Mouse (Mus musculus) heart, adult 10 weeks (tissue): Measurements from ENCODE around the gene Dbt. TPM values are rescaled to one million over a fixed set of nuclear protein-coding genes. Genes with fewer than 3 reads are reported as not detected.

Experiments
- polyA plus RNA-seq: library from polyadenylated mRNA; stranded (reverse); fragments of 350-450 nt; fragmentation: Illumina TruSeq; extraction: RNeasy Lipid Tissue Mini Kit (QIAGEN cat#74804); gene quantifications from one replicate; pipeline ENCODE4 v1.2.3, GENCODE M21; 2014; ENCODE audit warnings: low read depth, low replicate concordance

Dbt gene
- 66.1 TPM for polyA plus RNA-seq

GRCm38 (mm10) chr3:116512904-116513716 is at the start of gene Dbt:
Gene Dbt (plus strand): TSS chr3:116513070.

GRCm38 (mm10) chr3:116507772-116508351 is 5.0 kb upstream of the Dbt start, which contains the start of gene Rtca:
Gene Rtca (minus strand): TSS chr3:116508208.

GRCm38 (mm10) chr3:116562408-116563094 is 49.7 kb downstream of the Dbt start, which contains the start of gene Lrrc39:
Gene Lrrc39 (plus strand): TSS chr3:116562973.

DNA sequence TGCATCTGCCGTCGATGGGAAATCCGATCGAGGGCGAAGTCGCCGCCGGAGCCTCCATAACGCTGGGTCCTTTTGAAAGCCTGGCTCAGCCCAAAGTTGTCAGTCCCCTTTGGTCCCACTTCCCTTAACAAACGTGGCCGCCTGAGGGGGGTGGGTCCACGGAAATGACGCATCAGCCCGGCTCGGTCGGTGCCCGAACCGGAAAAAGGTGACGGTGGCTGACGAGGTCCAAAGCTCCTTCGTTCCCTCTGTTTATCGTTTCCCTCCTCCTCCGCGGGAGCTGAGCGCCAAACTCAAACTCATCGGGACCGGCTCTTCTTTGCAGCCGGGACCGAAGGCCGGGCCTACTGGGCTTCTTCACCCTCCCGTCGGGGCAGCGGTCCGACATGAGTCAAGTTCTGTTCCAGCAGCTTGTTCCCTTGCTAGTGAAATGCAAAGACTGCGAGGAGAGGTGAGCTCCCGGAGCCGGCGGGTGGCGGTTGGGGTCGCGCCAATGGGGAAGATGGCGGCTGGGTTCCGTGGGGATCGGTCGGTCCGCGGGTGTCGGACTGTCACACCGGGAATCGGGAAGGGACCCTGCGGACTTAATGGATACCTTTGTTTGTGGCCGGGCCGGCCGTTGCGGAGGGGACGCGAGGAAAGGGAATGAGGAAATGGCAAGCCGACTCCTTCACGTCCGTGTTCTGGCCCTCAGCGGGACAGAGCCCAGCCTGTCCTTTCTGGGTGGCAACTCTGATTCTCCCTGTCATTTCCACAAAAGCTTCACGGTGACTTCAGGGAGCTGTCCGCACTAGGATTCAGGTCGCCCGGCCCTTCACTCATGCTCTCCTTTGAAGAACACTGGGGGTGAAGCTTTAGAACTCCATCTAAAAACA is 82.1 kb downstream of the Dbt start, which contains the start of gene Sass6:
TSS of gene Sass6 (plus strand) at position 255 of the 875 bp plus-strand sequence.

Other genes starting within 250 kb of the Dbt start
- gene Cdc14a, start 89.0 kb upstream of the Dbt start, polyA plus RNA-seq: 2.9 TPM
- gene Rtca, start 4.9 kb upstream of the Dbt start, polyA plus RNA-seq: 19.4 TPM
- 93.1 TPM for gene Lrrc39, start 49.9 kb downstream of the Dbt start, polyA plus RNA-seq
- 1.8 TPM for gene Sass6, start 81.9 kb downstream of the Dbt start, polyA plus RNA-seq
- gene Trmt13, start 101.5 kb downstream of the Dbt start, polyA plus RNA-seq: 8.4 TPM
- gene Mfsd14a, start 149.6 kb downstream of the Dbt start, polyA plus RNA-seq: 22.6 TPM
- gene Gm43191, start 168.2 kb downstream of the Dbt start, polyA plus RNA-seq: not detected
- 11.2 TPM for gene Slc35a3, start 199.8 kb downstream of the Dbt start, polyA plus RNA-seq